Mouse (Mus musculus): ENCODE data around the gene Dnmt1. TPM values are rescaled to one million over a fixed set of nuclear protein-coding genes. Genes with fewer than 3 reads are reported as not detected.

Dnmt1 gene
- polyA plus RNA-seq, 1 experiment = 16.1 TPM

DNA sequence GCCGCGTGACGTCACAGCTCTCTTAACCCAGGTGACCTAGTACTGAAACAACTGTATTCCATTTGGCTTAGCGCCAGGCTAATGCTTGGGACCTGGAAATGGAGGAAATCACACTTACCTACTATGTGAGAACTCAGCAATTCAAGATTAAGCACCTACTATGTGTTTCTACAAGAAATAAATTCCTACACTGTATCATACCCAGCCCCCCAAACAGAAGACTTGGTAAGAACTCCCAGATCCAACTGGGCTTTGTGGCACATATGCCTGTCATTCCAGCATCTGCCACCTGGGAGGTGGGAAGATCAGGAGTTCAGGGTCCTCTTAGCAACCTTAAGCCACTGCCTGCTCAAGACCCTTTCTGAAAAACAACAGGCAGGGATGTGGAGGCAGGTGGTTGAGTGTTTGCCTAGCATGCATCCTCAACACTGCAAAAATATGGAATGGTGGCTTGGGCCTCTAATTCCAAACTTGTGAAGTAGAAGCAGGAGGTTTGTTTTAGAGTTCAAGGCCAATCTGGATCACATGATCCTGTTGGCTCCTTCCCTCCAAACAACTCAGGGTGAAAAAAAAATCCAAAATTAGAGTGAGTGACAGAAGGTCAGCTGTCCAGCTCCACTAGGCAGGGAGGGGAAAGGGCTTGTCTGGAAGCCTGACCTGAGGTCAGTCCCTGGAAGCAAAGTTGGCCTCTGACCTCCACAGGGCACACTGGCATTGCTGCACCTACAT lies 17.4 kb upstream of the Dnmt1 start:
- no peak for DNase-seq (ENCODE audit: low read depth)

DNA sequence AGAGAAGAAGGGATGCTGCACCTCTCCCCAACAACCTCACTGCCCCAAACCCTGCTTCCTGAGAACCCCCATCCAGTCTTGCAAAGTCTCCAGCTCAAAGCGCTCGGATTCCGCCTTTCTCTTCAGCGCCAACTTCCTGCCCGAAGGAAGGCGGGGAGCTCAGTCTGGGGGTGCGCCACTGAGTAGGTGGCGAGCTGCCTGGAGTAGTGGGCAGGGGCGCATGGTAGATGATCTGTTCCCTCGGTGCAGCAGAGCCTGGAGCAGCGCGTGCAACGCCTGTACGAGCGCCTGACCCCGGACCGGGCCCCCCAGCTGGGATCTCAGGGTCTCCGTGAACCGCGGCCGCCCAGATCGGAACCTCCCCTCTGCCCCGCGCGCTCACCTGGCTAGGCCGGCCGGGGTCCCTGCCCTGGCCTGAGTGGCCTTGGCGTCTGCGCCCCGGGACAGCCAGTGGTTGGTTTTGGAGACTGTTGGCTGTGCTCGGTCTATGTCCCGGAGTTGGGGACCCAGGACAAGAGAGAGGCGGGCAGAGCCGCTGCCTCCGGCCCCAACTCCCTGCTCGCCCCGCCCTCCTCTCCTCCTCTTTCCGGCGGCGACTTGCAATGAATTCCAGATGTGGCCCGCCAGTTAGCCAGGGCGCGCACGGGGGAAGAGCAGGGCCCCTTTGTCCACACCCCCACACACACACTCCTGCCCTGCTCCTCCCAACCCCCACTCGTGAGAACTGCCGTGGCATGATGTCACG lies 16.7 kb upstream of the Dnmt1 start, which contains the start of gene S1pr2:
S1pr2 (minus strand) TSS at position 566 of the 745 bp plus-strand sequence.
- no peak for DNase-seq (ENCODE audit: low read depth)

DNA sequence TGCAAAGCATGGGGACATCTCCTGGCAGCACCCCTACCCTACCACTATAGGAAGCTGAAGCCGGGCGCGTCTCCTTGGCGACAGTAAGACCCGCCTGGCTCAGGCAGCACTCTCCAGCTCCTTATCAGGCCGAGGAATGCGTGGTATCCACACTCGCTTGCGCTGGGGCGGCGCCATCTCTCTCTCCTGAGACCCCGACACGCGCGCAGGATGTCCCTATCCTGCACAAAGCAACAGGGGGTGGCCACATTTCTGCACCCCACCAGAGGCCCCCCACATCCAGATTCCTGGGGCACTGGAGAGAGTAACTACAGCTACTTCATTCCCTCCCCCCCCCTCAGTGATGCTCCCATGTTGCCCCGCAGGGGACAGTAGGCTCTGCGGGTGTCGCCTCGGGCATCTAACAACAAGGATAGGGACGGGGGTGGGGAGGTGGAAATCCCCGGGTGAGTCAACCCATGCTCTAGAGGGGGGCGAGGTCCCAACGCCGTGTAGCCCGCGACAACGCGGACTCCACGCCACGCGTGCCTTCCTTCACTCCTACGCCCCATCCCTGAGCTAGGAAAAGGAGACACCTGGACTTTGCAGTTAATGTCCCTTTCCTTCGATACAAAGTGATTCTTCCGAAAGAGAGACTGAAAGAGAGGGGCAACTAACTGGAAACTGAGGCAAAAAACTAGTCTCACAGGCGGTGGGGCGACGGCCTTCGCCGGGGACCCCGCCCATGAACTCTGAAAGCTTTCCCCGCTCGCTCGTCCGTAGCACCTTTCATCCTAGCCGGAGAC lies 15.9 kb upstream of the Dnmt1 start:
- no peak for DNase-seq (ENCODE audit: low read depth)

DNA sequence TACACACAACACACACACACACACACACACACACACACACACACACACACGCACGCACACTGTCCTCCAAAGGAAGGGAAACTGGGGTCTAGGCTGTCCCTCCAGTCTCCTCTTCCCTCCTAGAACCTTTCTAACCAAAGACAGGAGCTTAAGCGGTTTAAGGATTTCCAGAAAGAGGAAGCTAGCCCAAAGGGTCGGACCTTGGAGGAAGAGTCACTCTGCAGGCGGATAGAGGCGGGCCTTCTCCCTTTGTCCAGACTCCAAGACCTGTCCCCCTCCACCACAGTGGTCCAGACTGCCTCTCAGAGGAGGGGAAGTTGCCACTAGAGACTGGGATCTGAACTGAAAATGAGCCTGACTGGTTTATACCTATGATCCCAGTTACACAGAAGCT lies 14.0 kb upstream of the Dnmt1 start:
- DNase-seq (ENCODE audit: low read depth) = no peak

DNA sequence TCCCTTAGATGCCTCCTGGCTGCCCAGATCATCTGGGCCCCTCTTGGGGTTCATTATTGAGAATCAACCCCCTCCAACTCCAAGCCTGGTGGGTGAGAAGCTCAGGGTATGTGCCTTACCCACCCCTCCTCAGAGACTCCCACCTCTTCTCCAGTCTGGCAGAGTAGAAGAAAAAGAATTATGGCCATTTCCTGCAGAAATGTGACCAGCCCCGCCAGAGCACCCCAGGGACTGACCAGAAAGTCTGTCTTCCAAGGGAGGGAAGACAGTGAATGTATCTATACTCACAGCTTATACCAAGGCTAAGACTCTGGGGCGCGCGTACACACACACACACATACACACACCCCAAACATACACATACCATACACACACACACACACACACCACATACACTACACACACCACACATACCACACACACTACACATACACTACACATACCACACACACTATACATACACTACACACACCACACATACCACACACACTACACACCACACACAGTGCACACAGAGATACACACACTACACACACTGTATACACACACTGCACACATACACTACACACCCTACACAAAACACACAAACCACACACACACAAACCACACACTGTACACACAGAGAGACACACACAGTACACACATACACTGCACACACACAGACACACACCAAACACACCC lies 13.5 kb upstream of the Dnmt1 start:
- DNase-seq (ENCODE audit: low read depth) = no peak

DNA sequence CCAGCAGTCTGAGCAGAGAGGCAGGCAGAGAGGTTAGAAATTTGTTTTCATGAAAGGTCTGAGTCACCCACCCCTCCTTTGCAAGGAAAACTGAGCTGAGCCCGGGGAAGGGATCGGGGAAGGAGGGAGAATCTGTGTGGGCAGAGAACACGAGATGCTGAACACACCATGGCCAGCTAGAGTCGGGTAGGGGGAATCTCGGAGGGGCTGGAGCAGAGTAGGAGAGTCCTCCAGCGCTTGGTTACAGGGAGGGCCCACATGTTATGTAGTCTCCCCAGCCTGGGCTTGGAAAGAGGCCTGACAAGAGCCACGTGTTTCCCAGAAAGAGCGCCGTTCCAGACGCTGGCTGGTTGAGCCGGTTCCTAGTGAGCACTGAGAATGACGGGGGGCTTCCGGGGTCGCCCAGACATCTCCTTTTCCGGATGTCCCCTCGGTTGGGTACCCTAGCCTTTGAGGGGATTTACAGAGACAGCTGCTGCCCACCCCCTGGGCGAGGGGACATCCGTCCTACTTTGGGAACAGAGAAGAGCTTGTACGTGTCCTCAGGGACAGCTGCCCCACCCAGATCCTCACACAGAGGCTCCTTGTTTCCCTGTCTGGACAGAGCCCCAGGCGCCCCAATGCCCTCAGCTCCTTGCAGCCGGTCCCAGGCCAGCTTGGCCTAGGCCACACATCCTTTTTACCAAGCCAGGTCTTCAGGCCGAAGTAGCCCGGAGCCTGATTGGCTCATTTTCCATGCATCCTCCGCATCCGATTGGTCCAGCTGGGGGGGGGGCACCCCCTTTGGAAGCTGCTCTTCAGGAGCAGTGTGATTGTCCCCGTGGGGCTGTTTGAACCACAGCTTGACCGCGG lies 12.7 kb upstream of the Dnmt1 start:
- DNase-seq (ENCODE audit: low read depth) = no peak

DNA sequence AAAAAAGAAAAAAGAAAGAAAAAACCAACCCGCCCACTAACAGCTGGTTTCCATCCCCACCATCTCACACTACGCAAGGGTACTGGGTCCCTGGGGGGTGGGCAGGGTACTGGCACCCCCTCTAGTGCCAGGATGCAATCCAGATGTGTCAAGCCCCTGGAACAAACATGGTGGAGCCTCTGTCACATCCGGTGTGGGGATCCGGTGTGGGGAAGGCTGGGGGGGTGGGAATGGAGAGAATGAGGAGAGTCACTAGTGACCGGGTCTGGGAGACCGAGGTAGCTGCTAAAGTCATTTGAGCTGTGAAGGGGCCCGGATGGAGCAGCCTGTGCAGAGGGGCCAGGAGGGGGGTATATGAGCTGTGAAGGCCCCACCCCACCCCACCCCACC lies 12.1 kb upstream of the Dnmt1 start:
- DNase-seq (ENCODE audit: low read depth) = no peak

DNA sequence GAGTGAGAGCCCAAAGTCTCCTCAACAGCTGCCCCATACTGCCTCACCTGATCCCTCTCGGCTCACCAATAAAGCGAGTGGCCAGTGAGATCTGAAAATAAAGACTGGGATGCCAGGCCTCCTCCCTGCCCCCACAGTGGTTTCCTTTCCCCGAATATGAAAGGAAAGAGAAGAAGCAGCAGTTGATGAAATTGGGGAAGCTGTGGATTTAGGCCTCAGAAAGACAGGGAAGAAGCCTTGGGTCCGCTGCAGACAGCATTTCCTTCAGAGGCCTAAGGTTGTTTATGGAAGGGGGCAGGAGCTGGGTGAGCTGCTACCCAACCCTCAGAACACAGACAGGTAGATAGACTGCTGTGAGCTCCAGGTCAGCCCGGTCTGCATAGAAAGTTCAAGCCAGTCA lies 7.1 kb upstream of the Dnmt1 start:
- no peak for DNase-seq (ENCODE audit: low read depth)

DNA sequence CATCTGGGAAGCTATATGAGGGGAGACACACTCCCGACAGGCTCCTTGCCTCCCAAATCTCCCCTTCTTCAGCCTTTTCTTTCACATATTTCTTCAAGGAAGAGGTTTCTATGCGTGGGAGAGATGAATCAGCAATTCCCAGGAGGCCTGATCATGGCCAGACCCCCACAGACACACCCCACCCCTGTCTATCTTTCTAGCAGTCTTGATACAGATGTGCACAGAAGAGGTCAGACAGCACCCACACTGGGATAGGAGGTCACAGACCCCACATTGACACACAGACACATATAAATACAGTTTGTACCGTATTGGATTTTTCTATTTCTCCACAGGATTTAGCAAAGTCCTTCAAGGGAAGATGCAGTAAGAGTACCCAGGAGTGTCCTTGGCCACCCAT lies 6.3 kb upstream of the Dnmt1 start:
- DNase-seq (ENCODE audit: low read depth) = no peak

DNA sequence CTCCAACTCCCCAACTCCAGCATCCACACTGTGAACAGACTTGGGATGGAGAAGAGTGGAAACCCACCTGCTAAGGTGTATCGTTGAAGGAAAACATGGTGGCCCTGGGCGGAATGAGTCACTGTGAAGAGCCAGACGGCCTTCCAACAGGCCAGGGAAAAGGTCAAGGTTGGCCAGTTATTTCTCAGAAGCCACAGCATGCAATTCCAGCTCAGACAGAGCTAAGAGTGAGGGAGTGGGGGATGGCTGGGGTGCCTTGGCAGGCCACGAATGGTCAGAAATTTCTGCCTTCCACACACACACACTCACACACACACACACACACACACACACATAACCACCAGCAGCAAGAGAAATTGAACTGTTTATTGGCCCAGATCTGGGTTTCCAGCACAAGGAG lies 5.9 kb upstream of the Dnmt1 start:
- no peak for DNase-seq (ENCODE audit: low read depth)

DNA sequence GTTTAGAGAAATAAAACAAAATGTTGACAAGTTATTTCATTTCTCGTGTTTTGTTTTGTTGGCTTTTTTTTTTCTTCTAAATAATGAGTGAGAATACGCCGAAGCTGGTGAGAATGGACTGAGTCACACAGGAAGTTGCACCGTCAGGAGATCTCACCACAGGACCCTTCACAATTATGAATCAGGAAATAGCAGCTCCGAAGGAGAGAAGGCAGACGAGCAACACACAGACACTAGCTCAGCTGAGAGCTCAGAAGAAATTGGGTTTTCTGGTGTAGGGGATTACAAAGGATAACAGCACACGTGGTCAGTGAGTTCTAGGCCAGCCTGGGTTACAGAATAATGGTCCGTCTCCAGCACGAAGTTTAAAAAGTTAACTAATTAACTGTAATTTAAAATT lies 1.9 kb upstream of the Dnmt1 start:
- DNase-seq (ENCODE audit: low read depth) = no peak

DNA sequence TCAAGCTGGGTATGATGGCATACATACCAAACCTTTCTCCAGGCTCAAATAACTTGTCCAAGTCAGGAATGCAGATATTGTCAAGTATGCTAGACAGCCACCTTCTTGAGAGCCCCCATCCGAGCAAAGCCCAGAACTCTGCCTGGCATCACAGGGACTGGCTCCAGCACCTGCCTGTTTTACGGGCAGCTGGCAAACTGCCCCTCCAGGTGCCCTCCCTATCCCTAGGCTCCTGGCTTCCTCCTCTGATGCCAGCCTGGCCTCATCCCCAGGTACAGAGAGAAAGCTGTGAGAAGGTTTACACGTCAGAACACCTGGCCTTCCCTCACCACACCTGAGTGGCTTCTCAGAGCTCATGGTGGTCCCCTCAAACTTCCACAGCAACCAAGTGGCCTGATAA lies 2.7 kb downstream of the Dnmt1 start:
- no peak for DNase-seq (ENCODE audit: low read depth)

DNA sequence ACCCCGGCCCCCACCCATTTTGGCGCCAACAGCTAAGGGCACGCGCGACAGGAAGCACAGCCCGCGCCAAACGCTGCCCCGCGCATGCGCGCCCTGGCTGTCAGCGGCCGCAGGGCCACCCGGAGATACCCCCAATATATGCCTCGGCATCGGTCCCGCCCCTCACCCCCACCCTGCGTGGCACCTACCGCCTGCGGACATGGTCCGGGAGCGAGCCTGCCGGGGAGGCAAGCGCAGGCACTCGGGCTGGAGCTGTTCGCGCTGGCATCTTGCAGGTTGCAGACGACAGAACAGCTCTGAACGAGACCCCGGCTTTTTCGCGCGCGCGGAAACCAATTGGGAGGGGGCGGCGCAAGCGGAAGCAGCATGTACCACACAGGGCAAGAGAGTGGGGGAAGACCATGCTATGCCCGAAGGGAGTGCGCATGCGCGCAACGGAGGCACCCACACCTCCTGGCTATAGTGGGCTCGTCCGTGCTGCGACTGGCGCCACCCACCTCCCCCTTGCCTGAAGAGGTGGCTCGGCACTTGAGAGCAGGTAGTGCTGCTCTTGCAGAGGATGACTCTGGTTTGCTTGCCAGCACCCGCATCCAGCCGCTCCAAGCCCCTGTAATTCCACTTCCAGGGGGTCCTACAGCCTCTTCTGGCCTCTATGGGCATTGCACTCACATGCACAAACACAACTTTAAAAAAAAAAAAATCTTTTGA lies 7.0 kb downstream of the Dnmt1 start:
- no peak for DNase-seq (ENCODE audit: low read depth)

DNA sequence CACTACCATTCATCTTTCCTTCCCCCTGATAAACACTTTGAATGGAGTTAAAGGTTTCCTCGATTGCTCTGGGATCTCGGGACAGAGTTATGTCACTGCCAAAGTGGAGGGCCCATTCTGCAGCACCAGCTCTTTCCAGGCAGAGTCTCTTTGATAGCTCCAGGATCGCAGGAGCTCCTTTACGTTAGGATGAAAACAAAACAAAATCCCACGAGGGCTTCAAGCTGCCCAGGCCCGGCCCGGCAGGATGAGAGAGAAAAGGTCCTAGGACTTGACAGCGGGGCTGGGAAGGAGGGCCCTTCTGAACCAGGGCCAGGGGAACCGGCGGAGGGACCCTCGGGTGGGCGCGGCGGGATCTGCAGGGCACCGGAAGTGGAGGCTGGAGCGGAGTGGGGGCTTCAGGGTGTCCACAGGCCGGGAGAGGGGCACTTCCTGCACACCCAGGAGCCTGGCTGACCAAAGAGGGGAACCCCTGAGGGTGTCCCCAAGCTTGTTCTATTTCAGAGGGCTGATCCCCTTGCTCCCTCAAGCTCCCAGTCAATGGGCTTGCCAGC lies 7.6 kb downstream of the Dnmt1 start:
- DNase-seq (ENCODE audit: low read depth) = no peak

DNA sequence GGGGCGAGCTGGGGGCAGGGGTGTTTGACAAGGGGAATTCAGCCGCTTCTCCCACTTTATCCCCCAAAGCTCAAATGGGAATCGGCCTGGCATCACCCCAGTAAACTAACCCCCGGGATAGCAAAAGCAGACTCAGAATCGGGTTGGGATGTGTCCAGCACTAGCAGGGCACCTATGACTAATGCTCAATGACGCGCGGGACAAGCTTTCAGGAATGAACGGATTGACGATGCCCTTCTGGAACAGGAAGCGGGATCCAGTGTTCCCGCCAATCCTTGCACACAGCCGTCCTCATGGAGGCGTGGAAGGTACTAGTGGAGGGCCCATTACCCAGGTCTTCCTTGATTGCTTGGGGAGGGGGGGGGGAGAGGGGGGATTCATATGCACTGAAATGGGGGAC lies 8.2 kb downstream of the Dnmt1 start:
- DNase-seq (ENCODE audit: low read depth) = no peak

DNA sequence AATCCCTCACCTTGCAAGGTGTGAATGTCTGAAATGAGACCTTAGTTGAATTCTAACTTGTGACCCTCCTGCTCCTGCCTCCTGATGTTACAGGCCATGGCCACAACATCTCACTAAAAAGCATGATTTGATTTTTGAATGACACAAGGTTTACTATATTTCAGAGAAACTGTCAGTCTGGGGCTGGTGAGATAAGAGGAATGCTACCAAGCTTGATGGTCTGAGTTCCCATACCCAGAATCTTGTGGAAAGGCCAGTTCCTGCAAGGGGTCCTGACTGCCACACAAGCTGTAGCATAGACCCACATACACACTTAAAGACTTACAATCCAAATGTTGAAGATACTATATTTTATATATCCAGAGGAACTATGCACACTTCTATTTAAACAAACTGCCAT lies 9.3 kb downstream of the Dnmt1 start:
- DNase-seq (ENCODE audit: low read depth) = no peak

DNA sequence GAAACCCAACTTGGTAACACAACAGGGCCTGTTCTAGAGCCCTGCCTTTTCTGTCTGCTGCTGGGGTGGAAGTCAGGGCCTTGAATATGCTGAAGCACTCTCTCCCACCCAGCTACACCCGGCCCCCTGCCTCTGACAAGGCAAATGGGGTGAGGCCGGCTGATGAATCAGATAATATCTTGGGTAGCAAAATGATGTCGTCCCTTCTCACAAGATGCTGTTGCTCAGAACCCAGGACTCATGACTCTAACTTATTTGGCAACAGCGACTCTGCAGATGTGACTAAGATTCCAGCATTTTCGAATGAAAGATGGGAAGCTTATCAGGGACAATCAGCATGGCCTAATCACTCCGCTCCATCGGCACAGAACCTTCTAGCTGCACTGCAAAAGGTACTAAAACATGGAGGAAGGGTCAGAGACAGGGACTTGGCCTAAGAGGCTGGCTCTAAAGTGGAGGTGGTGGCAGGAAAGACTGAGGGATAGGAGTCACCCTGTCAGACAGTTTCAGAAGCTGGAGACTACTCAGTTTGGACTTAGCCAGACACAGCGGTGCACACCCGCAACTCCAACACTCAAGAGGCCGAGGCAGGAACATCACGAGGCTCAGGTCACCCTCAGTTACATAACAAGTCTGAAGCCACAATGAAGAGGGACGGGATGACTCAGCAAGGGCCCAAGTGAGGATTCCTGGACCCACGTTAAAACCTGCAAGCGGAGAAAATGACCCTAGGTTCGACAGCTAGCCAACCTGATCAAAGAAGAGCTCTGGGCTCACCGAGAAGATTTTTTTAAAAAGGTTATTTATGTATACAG lies 13.4 kb downstream of the Dnmt1 start:
- DNase-seq (ENCODE audit: low read depth) = no peak

DNA sequence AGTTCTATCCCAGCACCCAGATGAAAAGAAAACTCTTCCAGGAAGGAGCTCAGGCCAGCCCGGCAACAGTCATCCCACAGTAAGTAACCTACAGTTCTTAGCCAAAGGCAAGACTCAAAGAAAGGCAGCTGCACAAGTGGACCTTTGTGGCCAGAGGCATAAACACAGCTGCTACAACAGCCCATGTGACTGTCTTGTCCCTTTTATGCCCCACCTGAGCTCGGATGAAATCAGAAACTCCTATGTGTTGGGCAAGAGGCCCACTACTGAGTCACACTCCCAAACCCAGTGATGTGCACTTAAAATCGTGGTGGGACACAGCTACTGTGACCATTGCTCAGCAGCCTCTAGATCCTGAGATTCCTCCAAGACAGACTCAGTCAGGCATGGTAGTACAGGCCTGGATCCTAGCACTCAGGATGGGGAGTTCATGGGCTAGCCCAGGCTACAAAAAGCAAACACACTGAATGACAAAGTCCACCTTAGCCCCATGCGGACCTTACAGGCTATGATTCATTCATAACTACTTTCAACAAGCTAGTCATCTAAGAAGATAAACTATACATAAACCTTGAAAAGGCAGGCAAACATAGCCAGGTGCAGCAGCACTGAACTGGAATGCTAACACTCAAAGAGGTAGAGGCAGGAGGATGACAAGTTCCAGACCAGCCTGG lies 14.9 kb downstream of the Dnmt1 start:
- DNase-seq (ENCODE audit: low read depth) = no peak

DNA sequence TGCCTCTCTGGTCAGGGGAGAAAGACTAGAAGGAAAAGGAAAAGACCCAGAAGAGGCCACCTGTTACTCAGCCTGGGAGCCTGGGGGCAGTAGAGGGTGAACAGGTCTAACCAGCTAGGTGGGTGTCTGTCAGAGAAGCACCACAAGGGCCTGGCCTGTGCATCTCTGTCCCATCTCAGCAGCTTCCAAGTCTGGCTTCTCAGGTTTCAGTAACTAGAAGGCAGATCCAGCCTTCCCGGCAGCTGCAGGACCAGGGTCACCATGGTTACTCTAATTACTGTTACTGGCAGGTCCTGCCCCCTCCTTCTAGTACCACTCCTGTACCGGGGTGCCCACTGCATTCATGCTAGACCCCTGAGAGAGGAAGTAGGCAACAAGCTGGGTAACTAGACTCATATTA lies 15.8 kb downstream of the Dnmt1 start:
- DNase-seq (ENCODE audit: low read depth) = no peak

Measured in gonadal fat pad, adult 2 months (tissue).